Mouse (Mus musculus) urinary bladder, postnatal 36 days (tissue): ENCODE measurements around the gene Slc22a18.

Experiments
- DNase-seq, 2 experiments: peaks; one replicate each; pipeline ENCODE4 v3.0.0; 2022; ENCODE audit warnings: low spot score in 2 of 2, mixed read lengths in 1 of 2

Gene Slc22a18

DNA sequence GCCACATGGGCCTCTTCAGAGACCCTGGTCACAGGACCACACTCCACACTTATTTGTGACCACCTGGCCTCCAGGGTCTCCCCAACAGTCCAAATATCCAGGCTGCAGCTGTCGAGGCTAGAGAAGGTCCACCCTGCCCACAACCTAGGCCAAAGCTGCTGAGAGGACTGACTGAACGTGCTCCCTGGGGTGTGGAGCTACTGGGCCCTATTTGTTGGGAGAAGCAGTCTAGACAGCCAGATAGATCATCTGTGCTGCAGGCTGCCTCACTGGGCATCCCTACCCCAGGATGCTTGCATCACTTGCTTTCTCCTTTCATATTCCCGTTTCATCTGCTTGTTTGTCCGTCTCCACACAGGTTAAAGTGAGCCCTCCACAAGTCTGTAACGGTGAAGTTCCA, 11.0 kb upstream of the Slc22a18 start:
- DNase-seq = no peak

DNA sequence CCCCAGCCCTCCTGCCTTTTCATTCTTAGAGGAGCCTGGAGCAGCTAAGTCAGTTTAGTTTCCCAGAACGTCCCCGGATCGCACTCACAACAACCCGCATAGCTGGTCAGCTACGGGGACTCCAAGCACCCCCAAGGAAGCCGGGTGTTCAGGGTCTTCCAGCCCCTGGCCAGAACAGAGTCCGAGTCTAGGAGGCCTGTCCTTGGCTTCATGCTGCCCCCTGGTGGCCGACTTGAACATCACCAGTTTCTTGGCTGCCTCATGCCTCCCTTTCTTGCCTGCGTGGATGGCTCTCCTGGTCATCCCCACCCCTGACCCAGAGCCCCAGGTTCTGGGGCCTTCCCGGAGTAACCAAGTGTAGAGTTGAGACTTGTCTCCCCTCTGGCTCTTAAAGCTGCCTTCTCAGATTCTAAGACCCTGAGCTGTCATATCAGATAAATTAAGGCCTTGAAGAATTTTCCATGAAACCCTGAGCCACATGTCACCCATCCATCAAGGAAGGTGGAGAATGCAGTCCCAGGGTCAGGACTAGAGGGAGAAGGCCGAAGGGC, 9.6 kb upstream of the Slc22a18 start:
- peak; percentile 67 to 80 for DNase-seq

DNA sequence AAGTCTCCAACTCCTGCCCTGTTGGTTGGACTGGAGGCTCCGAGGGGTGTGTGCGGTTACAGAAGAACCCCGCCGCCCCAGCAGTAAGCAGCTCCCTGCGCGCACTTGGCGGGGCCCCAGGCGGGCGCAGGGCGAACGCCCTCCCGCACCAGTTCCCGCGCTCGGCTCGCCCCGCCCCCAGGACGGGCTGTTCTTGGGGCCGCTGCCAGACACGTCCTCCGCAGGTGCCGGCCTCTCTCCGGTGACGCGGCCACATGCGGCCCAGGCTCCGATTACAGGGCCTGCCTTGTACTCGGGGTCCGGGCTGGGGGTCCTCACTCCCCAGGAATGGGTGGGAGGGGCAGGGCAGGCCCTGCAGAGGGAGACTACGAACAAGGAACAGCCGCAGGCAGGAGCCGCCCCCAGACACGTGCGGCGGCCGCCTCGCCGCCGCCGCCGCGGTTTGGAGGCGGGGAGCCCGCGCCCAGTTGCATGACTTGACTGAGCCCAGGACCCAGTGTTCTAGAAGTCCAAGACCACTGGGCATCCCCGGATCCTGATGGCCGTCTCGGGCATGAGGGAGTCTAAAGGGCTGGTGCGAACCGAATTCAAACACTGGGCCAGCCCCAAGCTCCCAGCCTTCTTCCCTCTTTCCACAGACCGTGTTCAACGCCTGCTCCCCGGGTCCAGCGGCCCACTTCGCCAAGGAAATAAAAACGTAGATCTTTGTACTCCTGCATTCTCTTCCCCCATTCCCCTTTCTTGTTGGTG, 8.6 kb upstream of the Slc22a18 start:
- no peak for DNase-seq

GRCm38 (mm10) chr7:143466099-143466677, 7.3 kb upstream of the Slc22a18 start:
- peak; percentile 70 to 75 for DNase-seq

GRCm38 (mm10) chr7:143467714-143468113, 5.8 kb upstream of the Slc22a18 start:
- no peak for DNase-seq

- peak; percentile 56 to 75 for DNase-seq
These were observed 3.6 kb upstream of the Slc22a18 start for GRCm38 (mm10) chr7:143469946-143470345.

DNA sequence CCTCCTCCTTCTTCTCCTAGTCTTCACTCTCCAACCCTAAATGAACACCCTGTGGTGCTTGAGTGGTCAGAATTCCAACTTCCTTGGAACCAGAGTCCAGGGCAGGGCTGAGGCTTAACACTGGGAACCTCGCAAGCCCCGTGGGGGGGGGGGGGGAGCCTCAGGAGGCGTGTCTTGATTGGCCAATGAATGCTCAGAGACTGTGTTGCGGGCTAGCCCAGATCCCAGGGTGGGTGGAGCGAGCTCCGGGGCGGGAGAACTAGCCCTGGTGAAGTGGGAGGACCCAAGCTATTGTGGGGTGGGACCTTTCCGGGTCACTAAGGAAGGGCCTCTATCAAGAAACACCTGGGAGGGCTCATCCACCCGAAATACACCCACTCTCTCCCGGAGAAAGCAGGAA, 1.3 kb downstream of the Slc22a18 start:
- no peak for DNase-seq

GRCm38 (mm10) chr7:143475876-143476275, 2.3 kb downstream of the Slc22a18 start:
- peak in 1 of 2 experiments; percentile 47 for DNase-seq

GRCm38 (mm10) chr7:143476702-143477335, 3.3 kb downstream of the Slc22a18 start:
- no peak for DNase-seq

GRCm38 (mm10) chr7:143477800-143478199, 4.3 kb downstream of the Slc22a18 start:
- DNase-seq = no peak

DNA sequence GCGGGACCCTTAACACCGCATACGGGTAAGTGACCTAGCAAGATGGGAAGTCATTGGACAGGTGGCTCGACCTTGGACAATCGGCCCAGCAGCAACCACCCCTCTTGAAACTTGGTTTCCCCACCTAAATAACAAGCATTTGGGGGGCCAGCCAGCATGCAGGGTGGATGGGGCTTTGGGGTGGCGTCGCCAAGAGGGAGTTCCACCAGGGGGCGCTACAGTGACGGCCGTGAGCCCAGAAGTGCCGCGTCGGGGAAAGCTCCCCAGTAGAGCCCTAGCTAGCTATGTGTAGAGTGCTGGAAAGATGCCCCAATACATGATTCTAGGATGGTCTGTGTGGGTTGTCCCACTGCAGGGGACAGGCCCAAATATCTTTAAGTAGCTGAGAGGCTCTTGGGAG, 7.0 kb downstream of the Slc22a18 start:
- peak; percentile 53 to 59 for DNase-seq

DNA sequence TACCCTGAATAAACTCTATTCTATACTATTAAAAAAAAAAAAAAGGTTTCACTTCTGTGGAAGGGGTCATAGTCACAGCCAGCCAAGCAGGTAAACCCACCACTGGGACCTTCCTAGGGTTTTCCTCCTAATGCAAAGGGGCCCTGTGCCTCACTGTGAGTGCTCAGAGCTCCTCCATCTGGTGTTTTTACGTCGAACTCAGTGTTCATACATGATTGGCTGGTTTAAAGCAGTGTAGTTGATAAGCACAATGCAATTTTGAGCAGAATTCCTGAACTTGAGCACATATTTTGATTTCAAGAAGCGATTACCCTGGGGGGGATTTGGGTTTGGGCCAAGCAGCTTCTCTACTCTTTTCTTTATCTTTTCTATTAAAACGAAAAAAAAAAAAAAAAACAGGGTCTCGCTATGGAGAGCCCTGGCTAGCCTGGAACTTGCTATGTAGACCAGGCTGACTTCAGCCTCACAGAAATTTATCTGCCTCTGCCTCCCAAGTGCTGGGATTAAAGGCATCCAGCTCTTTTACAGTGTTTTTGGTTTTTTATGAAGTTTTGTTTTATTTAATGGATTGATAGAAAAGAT, 8.4 kb downstream of the Slc22a18 start:
- DNase-seq = no peak

GRCm38 (mm10) chr7:143482541-143482940, 9.0 kb downstream of the Slc22a18 start:
- no peak for DNase-seq

- no peak for DNase-seq
These were observed 16.2 kb downstream of the Slc22a18 start for GRCm38 (mm10) chr7:143489735-143490134.

GRCm38 (mm10) chr7:143493616-143494126, 20.1 kb downstream of the Slc22a18 start:
- no peak for DNase-seq

DNA sequence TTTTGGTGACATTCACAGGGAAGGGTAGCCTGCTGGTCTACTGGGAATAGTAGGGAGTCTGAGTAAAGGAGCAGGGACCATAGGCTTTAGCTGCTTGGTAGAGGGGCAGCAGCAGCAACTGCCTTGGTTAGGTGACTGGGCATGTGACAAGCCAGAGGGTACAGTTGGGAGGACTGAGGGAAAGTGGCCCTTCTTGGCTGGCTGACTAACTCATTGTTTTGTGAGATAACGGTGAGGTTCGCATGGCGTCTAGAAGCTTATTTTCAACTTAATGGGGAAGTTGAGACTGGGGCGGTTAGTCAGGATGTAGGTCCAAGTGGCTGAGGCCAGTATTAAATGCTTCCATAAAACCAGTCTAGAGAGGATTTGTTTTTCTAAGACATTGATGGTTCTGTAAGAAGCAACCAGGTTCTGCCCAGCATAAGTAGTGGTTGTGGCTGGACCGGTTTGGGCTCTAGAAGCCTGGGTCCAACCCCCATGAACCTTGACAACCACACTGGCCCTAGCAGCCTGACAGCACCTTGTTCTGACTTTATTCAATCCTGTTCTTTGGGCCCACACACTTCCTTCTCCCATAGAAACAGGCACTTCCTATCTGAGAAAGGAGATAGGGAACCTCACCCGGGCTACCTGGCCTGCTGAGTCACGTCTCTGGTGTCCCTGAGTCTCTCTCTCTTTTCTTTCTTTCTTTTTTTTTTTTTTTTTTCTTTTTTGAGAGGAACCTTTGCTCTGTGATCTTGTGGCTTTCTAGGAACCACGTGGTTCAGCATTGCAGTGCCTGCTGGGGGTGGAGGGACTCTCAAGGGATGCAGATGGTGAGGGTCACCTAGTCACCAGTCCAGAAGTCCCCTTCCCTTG, 21.8 kb downstream of the Slc22a18 start:
- DNase-seq = no peak

DNA sequence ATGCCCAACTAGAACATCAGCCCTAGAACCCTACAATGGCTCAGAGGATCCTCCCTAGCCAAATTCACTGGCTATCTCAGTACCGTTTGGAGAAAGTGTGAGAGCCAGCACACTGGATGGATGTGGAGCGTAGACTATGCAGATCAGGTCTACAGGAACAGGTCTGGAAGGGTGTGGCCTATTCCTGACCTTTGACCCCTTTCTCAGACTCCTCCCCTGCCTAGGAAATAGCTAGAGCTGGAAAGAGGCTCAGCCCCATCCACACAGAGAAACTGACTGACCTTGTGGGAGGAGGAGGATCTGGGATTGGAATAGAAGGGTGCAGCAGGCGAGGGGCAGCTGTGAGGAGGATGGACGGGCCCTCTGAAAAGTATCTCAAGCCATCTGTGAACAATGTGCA, 25.0 kb downstream of the Slc22a18 start:
- no peak for DNase-seq

DNA sequence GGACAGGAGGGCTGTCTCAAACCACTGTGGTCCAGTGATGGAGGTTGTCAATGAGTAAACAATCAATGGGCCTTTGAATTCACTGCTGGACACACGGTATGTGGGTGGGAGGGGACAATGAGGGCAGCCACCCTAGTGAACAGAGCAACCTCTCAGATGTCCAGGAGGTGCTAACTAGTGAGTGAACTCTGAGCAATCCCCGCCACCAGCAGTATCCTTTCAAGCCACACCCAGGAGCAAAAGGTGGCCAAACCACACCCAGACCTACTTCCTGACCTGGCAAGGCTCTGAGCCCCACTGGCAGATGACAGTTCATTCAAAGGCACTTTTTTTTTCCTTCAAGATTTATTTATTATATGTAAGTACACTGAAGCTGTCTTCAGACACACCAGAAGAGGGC, 27.4 kb downstream of the Slc22a18 start:
- no peak for DNase-seq

DNA sequence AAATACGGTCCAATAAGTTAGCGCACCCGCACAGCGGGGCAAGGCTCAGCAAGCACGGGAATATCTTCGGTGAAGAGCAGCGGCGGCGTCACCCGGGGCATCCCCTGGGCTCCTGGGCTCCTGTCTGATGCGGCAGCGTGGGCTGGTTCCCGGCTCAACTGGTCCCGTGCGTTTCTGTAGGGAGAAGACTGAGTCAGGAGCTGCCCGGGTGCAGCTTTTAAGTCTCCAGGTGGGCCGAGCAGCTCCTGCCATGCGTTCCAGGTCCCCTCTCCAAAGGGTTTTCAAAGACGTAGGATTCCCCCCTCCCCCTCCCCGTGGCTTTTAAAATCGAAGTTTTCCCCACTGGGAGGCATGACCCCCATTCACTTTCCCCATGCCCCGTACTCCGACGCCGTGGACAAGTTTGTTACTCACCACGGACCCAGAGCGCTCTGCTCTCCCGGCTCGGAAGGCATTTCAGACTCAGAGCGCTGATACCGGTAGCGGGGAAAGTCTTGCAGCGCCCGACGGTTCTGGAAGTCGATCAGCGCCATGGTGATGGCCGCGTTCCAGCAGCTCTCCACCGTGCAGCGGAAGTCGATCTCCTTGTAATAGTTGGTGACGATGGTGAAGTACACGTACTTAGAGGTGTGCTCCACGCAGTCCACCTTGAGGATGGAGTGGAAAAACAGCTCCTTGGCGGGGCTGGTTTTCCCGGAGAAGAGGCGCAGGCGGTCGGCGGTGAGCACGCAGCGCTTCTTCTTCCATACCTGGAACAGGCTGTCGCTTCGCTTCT, 28.3 kb downstream of the Slc22a18 start:
- DNase-seq = peak; percentile 37 to 43

- DNase-seq = peak; percentile 33 to 46
These were observed 29.1 kb downstream of the Slc22a18 start, which contains the start of gene Phlda2 for GRCm38 (mm10) chr7:143502418-143503200. Gene Phlda2 (minus strand): TSS chr7:143503150.
